Mouse (Mus musculus): ENCODE measurements at regions not wholly inside any gene's neighbourhood (a gene's known extent, or its start where the extent isn't known, plus 50 kb on each side); places are given as distances from the start of the nearest gene placed in this dataset.

- no peak overlapping the region for H3K27ac ChIP-seq (ENCODE audit: control insufficient read depth, insufficient read depth, low read depth, low read length)
- H3K36me3 ChIP-seq (ENCODE audit: control insufficient read depth, insufficient read depth, low read length) = no peaks in the 10 kb centered on the region
- H3K4me3 ChIP-seq (ENCODE audit: control insufficient read depth, low read depth, low read length) = no peak overlapping the region
- H3K27me3 ChIP-seq (ENCODE audit: control insufficient read depth, insufficient read depth, low read length) = no peaks in the 10 kb centered on the region
- TF ChIP-seq POLR2A (IDR thresholded peaks at IDR 0.05; ENCODE audit: control insufficient read depth, low read depth, low read length) = no peak
- no peak for TF ChIP-seq CTCF (IDR thresholded peaks at IDR 0.05; ENCODE audit: control insufficient read depth, insufficient read depth, insufficient replicate concordance, low read depth, low read length)
- H3K4me1 ChIP-seq (ENCODE audit: control insufficient read depth, insufficient read depth, low read length) = peaks cover 4% of the 10 kb centered on the region; the same call in 1 of the 2 replicates
Measured at GRCm38 (mm10) chr14:104008538-104008937, 164.3 kb upstream of the Ednrb start.

- H3K4me1 ChIP-seq (ENCODE audit: control insufficient read depth, insufficient read depth, low read length) = peaks cover 4% of the 10 kb centered on the region; the same call in 1 of the 2 replicates
- H3K27ac ChIP-seq (ENCODE audit: control insufficient read depth, insufficient read depth, low read depth, low read length) = no peak overlapping the region
- no peaks in the 10 kb centered on the region for H3K27me3 ChIP-seq (ENCODE audit: control insufficient read depth, insufficient read depth, low read length)
- TF ChIP-seq CTCF (IDR thresholded peaks at IDR 0.05; ENCODE audit: control insufficient read depth, insufficient read depth, insufficient replicate concordance, low read depth, low read length) = no peak
- TF ChIP-seq POLR2A (IDR thresholded peaks at IDR 0.05; ENCODE audit: control insufficient read depth, low read depth, low read length) = no peak
- H3K4me3 ChIP-seq (ENCODE audit: control insufficient read depth, low read depth, low read length) = no peak overlapping the region
- no peaks in the 10 kb centered on the region for H3K36me3 ChIP-seq (ENCODE audit: control insufficient read depth, insufficient read depth, low read length)
Measured at GRCm38 (mm10) chr14:104006426-104006825, 162.2 kb upstream of the Ednrb start.

DNA sequence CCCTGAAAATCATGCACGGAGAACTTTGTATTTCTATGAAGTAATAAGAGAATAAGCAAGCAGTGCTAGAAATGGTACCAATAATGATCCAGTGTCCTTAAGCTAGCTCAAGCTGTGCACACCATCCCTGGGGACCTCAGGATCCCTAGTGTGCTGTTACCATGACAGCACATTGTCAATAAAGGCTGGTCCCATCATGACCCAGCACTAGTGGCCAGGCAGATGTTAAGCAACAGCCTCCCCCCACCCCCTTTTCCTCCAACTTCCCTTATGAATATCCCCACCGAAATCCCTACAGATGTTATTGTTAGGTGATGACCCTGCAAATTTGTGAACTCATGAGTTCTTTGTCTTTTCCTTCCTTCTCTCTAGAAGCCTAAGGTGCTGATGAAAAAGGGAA, 160.9 kb upstream of the Ednrb start:
- no peak overlapping the region for H3K27ac ChIP-seq (ENCODE audit: control insufficient read depth, insufficient read depth, low read depth, low read length)
- no peaks in the 10 kb centered on the region for H3K36me3 ChIP-seq (ENCODE audit: control insufficient read depth, insufficient read depth, low read length)
- no peak overlapping the region for H3K4me3 ChIP-seq (ENCODE audit: control insufficient read depth, low read depth, low read length)
- peaks cover 4% of the 10 kb centered on the region; the same call in 1 of the 2 replicates for H3K4me1 ChIP-seq (ENCODE audit: control insufficient read depth, insufficient read depth, low read length)
- H3K27me3 ChIP-seq (ENCODE audit: control insufficient read depth, insufficient read depth, low read length) = no peaks in the 10 kb centered on the region
- TF ChIP-seq CTCF (IDR thresholded peaks at IDR 0.05; ENCODE audit: control insufficient read depth, insufficient read depth, insufficient replicate concordance, low read depth, low read length) (no peak), POLR2A (IDR thresholded peaks at IDR 0.05; ENCODE audit: control insufficient read depth, low read depth, low read length) (no peak)

- TF ChIP-seq CTCF (IDR thresholded peaks at IDR 0.05; ENCODE audit: control insufficient read depth, insufficient read depth, insufficient replicate concordance, low read depth, low read length) = no peak
- TF ChIP-seq POLR2A (IDR thresholded peaks at IDR 0.05; ENCODE audit: control insufficient read depth, low read depth, low read length) = no peak
- Histone ChIP-seq H3K36me3 (ENCODE audit: control insufficient read depth, insufficient read depth, low read length) (no peaks in the 10 kb centered on the region), H3K4me3 (ENCODE audit: control insufficient read depth, low read depth, low read length) (no peak overlapping the region), H3K27ac (ENCODE audit: control insufficient read depth, insufficient read depth, low read depth, low read length) (no peak overlapping the region), H3K4me1 (ENCODE audit: control insufficient read depth, insufficient read depth, low read length) (peaks cover 4% of the 10 kb centered on the region; the same call in 1 of the 2 replicates), H3K27me3 (ENCODE audit: control insufficient read depth, insufficient read depth, low read length) (no peaks in the 10 kb centered on the region)
Measured at GRCm38 (mm10) chr14:104002421-104002820, 158.2 kb upstream of the Ednrb start.

DNA sequence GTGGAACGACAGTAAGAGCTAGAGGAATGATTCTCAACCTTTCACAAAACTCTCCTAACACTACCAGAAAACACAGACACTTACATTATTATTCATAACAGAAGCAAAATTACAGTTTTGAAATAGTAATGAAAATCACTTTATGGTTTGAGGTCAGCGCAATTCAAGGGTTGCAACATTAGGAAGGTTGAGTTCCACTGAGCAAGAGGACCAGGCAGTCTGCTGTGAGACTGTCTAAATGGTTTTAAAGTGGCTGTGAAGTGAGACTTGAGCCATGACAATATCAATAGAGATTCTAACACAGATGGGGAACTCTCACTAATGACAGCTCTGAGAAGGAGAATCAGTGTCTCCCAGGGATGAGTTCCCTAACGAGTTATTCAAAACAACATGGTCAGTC, 146.2 kb upstream of the Ednrb start:
- Histone ChIP-seq H3K4me3 (ENCODE audit: control insufficient read depth, low read depth, low read length) (no peak overlapping the region), H3K27ac (ENCODE audit: control insufficient read depth, insufficient read depth, low read depth, low read length) (no peak overlapping the region), H3K27me3 (ENCODE audit: control insufficient read depth, insufficient read depth, low read length) (no peaks in the 10 kb centered on the region), H3K36me3 (ENCODE audit: control insufficient read depth, insufficient read depth, low read length) (no peaks in the 10 kb centered on the region), H3K4me1 (ENCODE audit: control insufficient read depth, insufficient read depth, low read length) (no peaks in the 10 kb centered on the region)
- no peak for TF ChIP-seq POLR2A (IDR thresholded peaks at IDR 0.05; ENCODE audit: control insufficient read depth, low read depth, low read length)
- no peak for TF ChIP-seq CTCF (IDR thresholded peaks at IDR 0.05; ENCODE audit: control insufficient read depth, insufficient read depth, insufficient replicate concordance, low read depth, low read length)

- Histone ChIP-seq H3K4me1 (ENCODE audit: control insufficient read depth, insufficient read depth, low read length) (no peaks in the 10 kb centered on the region), H3K27me3 (ENCODE audit: control insufficient read depth, insufficient read depth, low read length) (no peaks in the 10 kb centered on the region), H3K4me3 (ENCODE audit: control insufficient read depth, low read depth, low read length) (no peak overlapping the region), H3K36me3 (ENCODE audit: control insufficient read depth, insufficient read depth, low read length) (no peaks in the 10 kb centered on the region), H3K27ac (ENCODE audit: control insufficient read depth, insufficient read depth, low read depth, low read length) (no peak overlapping the region)
- TF ChIP-seq POLR2A (IDR thresholded peaks at IDR 0.05; ENCODE audit: control insufficient read depth, low read depth, low read length) = no peak
- no peak for TF ChIP-seq CTCF (IDR thresholded peaks at IDR 0.05; ENCODE audit: control insufficient read depth, insufficient read depth, insufficient replicate concordance, low read depth, low read length)
Measured at GRCm38 (mm10) chr14:103989949-103990348, 145.7 kb upstream of the Ednrb start.

DNA sequence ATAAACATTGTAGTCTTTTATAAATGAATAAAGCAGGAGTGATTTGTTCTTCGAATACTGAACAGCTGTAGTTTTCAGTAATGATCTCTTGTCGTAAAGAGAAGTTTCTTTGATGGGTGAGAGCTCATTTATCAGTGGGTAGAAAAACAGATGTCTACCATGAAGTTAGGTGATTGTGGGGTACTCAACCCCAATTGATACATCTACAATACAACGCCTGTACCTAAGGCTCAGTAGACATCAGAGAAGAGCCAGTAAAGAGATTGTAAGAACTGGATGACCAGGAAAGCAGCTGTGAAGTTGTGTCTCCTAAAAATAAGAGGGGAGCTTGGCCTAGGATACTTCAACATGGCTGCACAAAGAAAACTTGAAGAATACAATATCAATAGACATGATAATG, 143.1 kb upstream of the Ednrb start:
- H3K36me3 ChIP-seq (ENCODE audit: control insufficient read depth, insufficient read depth, low read length) = no peaks in the 10 kb centered on the region
- H3K4me1 ChIP-seq (ENCODE audit: control insufficient read depth, insufficient read depth, low read length) = no peaks in the 10 kb centered on the region
- no peak overlapping the region for H3K27ac ChIP-seq (ENCODE audit: control insufficient read depth, insufficient read depth, low read depth, low read length)
- H3K4me3 ChIP-seq (ENCODE audit: control insufficient read depth, low read depth, low read length) = no peak overlapping the region
- no peaks in the 10 kb centered on the region for H3K27me3 ChIP-seq (ENCODE audit: control insufficient read depth, insufficient read depth, low read length)
- TF ChIP-seq CTCF (IDR thresholded peaks at IDR 0.05; ENCODE audit: control insufficient read depth, insufficient read depth, insufficient replicate concordance, low read depth, low read length) (no peak), POLR2A (IDR thresholded peaks at IDR 0.05; ENCODE audit: control insufficient read depth, low read depth, low read length) (no peak)

- H3K27me3 ChIP-seq (ENCODE audit: control insufficient read depth, insufficient read depth, low read length) = no peaks in the 10 kb centered on the region
- H3K36me3 ChIP-seq (ENCODE audit: control insufficient read depth, insufficient read depth, low read length) = no peaks in the 10 kb centered on the region
- H3K4me3 ChIP-seq (ENCODE audit: control insufficient read depth, low read depth, low read length) = no peak overlapping the region
- TF ChIP-seq POLR2A (IDR thresholded peaks at IDR 0.05; ENCODE audit: control insufficient read depth, low read depth, low read length) (no peak), CTCF (IDR thresholded peaks at IDR 0.05; ENCODE audit: control insufficient read depth, insufficient read depth, insufficient replicate concordance, low read depth, low read length) (no peak)
- no peak overlapping the region for H3K27ac ChIP-seq (ENCODE audit: control insufficient read depth, insufficient read depth, low read depth, low read length)
- no peaks in the 10 kb centered on the region for H3K4me1 ChIP-seq (ENCODE audit: control insufficient read depth, insufficient read depth, low read length)
Measured at GRCm38 (mm10) chr14:103984349-103984748, 140.1 kb upstream of the Ednrb start.
